In genomic region chr12:76957688-76958087, GRCm38 (mm10) we compare ENCODE assay signal across 10 mouse cellular contexts. TPM values are rescaled to one million over a fixed set of nuclear protein-coding genes. Genes with fewer than 3 reads are reported as not detected.
DNase-seq lines count a peak whose midpoint lies in the region; ATAC-seq and TF ChIP-seq lines count a peak whose summit lies in the region.
"Had no signal": no experiment of that assay in that cellular context is flagged by ENCODE, and none has a peak within 500 bp of the region (broad histone marks: within the 10 kb centered on the region; RNA-seq: fewer than 3 reads in every experiment).

No protein-coding gene starts in this region.

- no peak overlapping the region for H3K9ac ChIP-seq in midbrain, embryonic 15.5 days
- H3K9ac ChIP-seq: neural tube, embryonic 12.5 days had no signal

- no peak for ATAC-seq in frontal cortex, adult (ENCODE audit: low TSS enrichment)
- no peak for ATAC-seq in midbrain, embryonic 15.5 days (replicated peaks)

- H3K27ac ChIP-seq in midbrain, embryonic 15.5 days = no peak overlapping the region
- H3K27ac ChIP-seq: neural tube, embryonic 12.5 days had no signal

- no peak for TF ChIP-seq POLR2A in lung, adult 2 months (IDR thresholded peaks at IDR 0.05; ENCODE audit: borderline replicate concordance, extremely low read depth, low read depth, low read length)

- DNase-seq in adrenal gland, adult 2 months = peak; percentile 44
- DNase-seq in adrenal gland, adult 18-20 months (ENCODE audit: low spot score in 2 of 2) = no peak
- peak; percentile 39 to 52 for DNase-seq in lung, adult 18-20 months
- no peak for DNase-seq in lung, adult 2 months
- peak; percentile 36 for DNase-seq in lung, postnatal 14 days
- DNase-seq in urinary bladder, postnatal 10 days (ENCODE audit: low spot score) = no peak
- DNase-seq: cerebellum, adult 18-20 months had no signal

- peaks cover 13% of the 10 kb centered on the region; the same call in 1 of the 2 replicates for H3K36me3 ChIP-seq in midbrain, embryonic 15.5 days (replicated peaks)

- H3K9me3 ChIP-seq in midbrain, embryonic 15.5 days = no peaks in the 10 kb centered on the region
- H3K9me3 ChIP-seq: neural tube, embryonic 12.5 days had no signal

- no peak for TF ChIP-seq CTCF in lung, adult 2 months (IDR thresholded peaks at IDR 0.05; ENCODE audit: insufficient read depth, low read length)

- H3K4me3 ChIP-seq in lung, adult 2 months (replicated peaks; ENCODE audit: extremely low read depth, low read depth, low read length) = no peak overlapping the region
- no peak overlapping the region for H3K4me3 ChIP-seq in midbrain, embryonic 15.5 days
- H3K4me3 ChIP-seq: neural tube, embryonic 12.5 days had no signal

- H3K4me2 ChIP-seq in midbrain, embryonic 15.5 days = no peak overlapping the region
- H3K4me2 ChIP-seq: neural tube, embryonic 12.5 days had no signal

- WGBS in lung, adult 2 months = 18% methylated on average over 5 of the region's 5 CpGs
- WGBS in midbrain, embryonic 15.5 days = 85% methylated on average over 5 of the region's 5 CpGs

- no peaks in the 10 kb centered on the region for H3K27me3 ChIP-seq in midbrain, embryonic 15.5 days (replicated peaks)
- H3K27me3 ChIP-seq: neural tube, embryonic 12.5 days had no signal

- H3K4me1 ChIP-seq in lung, adult 2 months (ENCODE audit: control insufficient read depth, insufficient read depth, low read length) = peaks cover 27% of the 10 kb centered on the region
- peaks cover 13% of the 10 kb centered on the region for H3K4me1 ChIP-seq in midbrain, embryonic 15.5 days

RNA-seq across cellular contexts. Expression of gene Max, which starts 4.3 kb away (rescaled TPM):
- 10 to 100 TPM; 59.7 to 80.7 TPM for total RNA-seq in adrenal gland, adult 2 months (2021)
- 14.5 and 21.1 TPM in 2 replicates for polyA plus RNA-seq in adrenal gland, adult 2 months (2012; rRNA removed)
- total RNA-seq in adrenal gland, adult 18-20 months (2021) = 10 to 100 TPM; 70.1 to 70.8 TPM
- polyA plus RNA-seq in lung, adult 2 months (2012; rRNA removed) = 35.1 and 37.7 TPM in 2 replicates
- 20.3 and 20.7 TPM in 2 replicates for polyA plus RNA-seq in midbrain, embryonic 15.5 days (2015; fragmentation: Nextera tagmentation; extraction: Ambion mirVana)

Comparison
In these comparisons a context has a peak if more than half of its experiments do, and no peak if none do; other contexts are left out.
1. DNase-seq: peak in adrenal gland, adult 2 months (single experiment), lung, adult 18-20 months (2 of 2) and lung, postnatal 14 days (single experiment); none in adrenal gland, adult 18-20 months (0 of 2), lung, adult 2 months (single experiment) and urinary bladder, postnatal 10 days (single experiment).